Mouse (Mus musculus) gastrocnemius, postnatal 4 days (tissue): ENCODE results near the gene Ccdc169. TPM values are rescaled to one million over a fixed set of nuclear protein-coding genes. Genes with fewer than 3 reads are reported as not detected.
"Not testable (repeated sequence)": the region's sequence is repeated elsewhere in the genome, so short reads cannot be mapped to it uniquely, and the experiment has no call there.

ENCODE experiments used
- DNase-seq, 2 experiments: peaks; one replicate each; pipeline ENCODE4 v3.0.0; 2021 to 2022; ENCODE audit warnings: low spot score in 2 of 2, mixed read lengths in 2 of 2
- microRNA-seq: library from miRNA; unstranded; fragments of <30 nt; microRNA quantifications from one replicate; pipeline ENCODE4 v1.2.0, GENCODE M21; 2021
- total RNA-seq, 2 experiments: library from RNA; stranded (reverse); gene quantifications; 2 replicates each; pipeline ENCODE4 v1.2.3; 2021

Ccdc169 gene
- total RNA-seq, 2 experiments from 2014 or later = 0.27 to 0.39 TPM

DNA sequence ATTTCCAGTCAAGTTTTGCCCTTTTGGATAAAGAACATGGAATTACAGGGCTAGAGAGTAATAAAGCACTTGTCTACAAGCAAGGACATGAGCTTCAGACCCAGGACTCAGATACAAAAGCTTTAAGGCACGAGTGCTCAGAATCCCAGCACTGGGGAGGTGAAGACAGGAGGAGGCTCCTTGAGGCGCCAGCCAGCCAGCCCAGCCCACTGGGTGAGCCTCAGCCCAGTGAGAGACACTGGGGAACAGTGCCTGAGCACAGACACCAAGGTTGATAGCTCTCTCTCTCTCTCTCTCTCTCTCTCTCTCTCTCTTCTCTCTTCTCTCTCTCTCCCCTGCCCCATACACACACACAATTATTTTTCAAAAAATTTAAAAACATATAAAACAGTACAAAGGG is 56.2 kb downstream of the Ccdc169 start:
- DNase-seq = no peak

DNA sequence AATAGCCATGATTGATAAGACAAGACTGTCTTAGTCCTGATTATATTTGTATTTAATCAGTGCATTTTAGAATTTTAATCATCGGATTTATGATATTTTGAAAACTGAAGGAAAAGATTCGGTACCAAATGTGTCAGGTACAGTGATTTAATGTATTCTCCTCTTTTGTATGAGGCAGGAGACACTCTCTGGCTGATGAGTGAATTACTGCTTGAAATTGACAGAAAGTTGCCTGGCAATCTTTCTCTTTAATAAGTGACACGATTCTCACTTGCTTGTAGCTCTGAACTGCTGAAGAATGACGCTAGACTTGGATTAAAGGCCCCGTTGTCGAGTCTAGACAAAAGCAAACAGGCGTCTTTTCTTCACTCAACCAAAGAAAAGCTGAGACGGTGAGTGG is 57.7 kb downstream of the Ccdc169 start:
- DNase-seq = no peak

DNA sequence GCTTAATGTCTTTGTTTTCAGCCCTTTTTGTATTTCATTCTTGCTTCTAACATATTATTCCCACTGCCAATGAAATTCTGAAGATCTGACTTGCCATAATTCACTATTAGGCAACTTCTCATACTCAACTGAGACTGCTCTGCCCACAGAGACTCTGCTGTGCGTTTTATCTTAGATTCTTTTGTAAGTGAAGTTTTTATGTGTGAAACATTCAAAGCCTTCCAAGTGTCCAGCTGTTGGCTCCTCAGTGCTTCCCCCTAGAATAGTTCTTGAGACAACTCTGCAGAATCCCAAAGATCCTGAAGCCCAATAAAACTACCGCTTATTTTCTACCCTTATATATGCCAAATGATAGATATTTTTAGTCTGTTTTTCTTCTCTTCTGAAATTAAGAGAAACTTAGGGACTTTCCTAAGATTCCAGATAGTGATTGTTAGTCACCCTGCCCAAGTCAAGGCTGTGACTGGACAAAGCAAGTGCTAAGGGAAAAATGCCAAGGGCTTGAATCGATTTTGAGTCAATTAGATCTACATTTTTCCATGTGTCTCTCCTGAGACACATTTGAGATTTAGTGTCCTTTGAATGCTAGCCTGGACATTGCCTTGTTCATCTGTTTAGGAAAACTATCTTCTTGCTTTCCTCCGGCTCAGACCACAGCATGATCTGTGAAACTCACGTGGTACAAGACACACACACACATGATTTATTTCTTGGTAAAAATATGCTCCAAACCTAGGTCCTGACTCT is 58.6 kb downstream of the Ccdc169 start:
- DNase-seq = no peak

DNA sequence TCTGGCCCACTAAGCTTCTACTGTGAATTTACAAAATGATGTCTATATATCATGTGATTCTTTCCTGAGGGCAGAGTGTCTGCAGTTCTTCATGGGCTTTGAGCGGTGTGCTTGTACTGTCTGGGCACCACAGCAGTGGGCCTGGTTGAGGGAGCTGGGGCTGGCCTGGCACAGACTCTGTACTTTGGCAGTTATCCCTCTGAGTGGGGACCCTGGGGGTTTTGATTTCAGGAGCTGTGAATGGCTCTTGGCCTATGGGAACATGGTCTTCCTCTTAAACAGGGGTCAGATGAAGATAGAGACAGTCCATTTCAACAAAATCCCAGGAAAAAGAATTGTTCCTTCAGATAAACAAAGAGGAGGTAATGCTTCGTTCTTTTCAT is 59.2 kb downstream of the Ccdc169 start:
- DNase-seq = no peak

DNA sequence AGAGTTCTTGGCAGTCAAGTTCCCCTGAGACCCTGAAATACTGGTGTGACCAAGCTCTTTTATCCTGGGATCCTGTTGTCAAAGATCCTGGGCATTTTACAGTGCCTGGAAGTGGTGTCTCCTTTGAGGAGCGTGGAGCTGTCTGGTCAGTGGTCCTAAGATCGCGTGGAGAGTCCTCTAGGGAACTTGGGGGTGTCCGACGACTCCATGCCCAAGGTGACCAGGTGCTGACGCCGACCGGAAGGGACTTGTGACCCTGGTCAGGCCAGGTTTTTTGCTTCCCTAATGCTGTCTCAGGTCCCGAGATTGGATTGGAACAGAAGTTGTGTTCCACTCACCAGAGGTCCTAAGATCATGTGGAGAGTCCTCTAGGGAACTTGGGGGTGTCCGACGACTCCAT is 66.5 kb downstream of the Ccdc169 start:
- not testable (repeated sequence) for DNase-seq

DNA sequence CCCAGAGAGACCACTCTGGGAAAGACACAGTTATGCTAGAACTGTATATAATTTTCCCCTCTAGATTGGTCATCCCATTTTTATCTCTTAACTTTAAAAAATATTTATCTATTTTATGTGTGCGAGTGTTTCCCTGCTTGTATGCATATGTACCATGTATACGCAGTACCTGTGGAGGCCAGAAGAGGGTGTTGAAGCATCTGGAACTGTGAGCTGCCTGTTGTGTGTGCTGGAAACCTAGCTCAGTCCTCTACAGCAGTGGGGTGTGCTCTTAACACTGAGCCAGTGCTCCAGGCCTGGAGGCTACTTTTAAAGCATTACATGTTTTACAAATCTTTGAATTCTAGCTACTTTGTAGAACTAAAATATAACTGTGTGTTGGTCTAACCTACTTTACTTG is 69.3 kb downstream of the Ccdc169 start:
- no peak for DNase-seq

DNA sequence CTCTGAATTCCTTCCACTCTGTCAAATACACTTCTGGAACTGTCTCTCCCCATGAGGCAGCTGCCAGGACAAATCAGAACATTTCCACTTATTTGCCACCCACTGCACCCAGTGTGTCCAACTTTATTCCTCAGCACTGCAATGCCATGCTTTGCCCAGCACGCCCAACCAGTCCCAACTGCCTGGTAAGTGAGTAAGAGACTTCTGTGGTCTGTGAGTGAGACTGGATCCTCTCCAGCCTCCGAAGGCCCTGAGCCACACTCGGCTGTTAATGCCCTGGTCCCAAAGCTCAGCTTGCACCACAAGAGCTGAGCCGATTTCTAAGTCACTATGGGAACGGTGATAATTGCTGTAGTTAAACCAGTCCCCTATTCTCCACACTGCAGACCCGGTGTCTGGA is 70.5 kb downstream of the Ccdc169 start:
- DNase-seq = no peak

DNA sequence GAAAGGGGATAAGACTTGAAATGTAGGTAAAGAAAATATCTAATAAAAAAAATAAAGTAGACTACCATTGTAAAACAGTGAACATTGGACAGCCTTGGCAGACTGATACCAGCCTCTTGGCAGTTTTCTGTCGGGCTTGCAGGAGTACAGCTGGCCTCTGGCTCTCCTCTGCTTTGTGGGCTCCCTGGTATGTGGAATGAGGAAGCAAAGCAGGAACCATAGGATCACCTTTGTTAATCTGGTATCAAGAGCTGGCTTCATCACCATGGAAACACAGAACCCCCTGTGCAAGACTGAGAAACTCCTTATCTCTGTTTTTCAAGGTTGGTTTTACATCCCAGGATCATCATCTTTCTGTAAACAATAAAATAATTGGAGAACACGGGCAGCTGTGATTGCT is 75.1 kb downstream of the Ccdc169 start:
- DNase-seq = no peak

DNA sequence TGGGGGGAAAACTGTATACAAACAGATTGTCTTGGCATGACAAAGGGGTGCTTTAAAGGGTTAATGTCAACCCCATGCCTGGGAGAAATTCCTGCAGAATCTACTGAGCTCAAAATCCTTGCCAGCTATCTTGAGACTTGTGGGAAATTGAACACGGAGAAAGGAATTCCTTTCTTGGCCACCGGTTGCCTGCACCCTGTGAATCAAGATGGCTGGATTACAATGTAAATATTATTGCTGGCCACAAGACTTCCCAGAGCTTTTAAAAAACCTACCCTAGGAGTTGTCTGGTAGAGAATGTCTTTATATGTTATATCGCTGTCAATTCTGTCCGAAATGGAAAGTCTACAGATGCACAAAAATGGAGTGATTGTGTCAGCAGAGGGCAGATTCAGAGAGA is 76.6 kb downstream of the Ccdc169 start:
- DNase-seq = no peak

DNA sequence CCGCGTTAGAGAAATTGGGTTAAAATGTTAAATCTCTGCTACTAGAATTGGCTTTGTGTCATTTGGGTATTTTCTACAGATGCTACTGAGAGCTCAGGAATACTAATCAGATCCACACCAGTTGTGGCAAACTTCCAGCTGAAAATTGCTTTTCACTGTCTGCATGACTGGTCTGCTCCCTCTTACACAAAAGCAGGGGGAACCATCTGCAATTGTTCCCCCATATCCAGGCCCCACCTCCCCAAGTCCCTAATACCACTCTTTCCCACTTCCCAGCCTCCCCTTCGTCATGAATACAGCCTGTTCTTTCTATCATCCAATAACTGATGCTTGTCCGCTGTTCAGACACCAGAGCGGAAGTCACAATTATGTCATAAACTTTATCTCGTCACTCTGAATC is 77.3 kb downstream of the Ccdc169 start:
- DNase-seq = no peak

DNA sequence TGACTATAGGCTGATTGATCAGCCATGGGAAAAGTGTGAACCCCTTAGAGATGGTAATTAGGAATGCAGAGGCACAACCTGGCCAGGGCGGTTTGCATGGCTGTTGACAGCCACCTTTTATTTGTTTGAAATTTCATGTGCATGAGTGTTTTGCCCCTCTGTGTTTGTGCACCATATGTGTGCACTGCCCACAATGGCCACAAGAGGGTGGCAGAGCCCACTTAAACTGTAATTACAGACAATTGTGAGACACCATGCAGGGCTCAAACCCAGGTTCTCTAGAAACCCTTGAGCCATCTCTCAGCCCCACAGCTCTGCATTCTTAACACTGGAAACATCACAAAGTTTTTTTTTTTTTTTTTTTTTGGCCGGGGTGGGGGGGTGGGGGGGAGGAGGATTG is 85.4 kb downstream of the Ccdc169 start:
- no peak for DNase-seq

Small RNAs within 50 kb of the gene (microRNA-seq; reads per million reads assigned to microRNA genes)
- not detected for gene Gm22029

Other genes starting within 250 kb of the Ccdc169 start
- gene Sertm1, start 221.5 kb upstream of the Ccdc169 start, total RNA-seq = not detected
- gene Ccna1, start 81.8 kb upstream of the Ccdc169 start, total RNA-seq = under 1 TPM; 0.17 to 0.47 TPM
- gene Spg20, start 25.2 kb upstream of the Ccdc169 start, total RNA-seq = 10 to 100 TPM; 79.6 to 86.3 TPM
- 1 to 10 TPM; 1.1 to 1.4 TPM for gene Sohlh2, start 44.7 kb downstream of the Ccdc169 start, total RNA-seq
- gene Dclk1, start 105.0 kb downstream of the Ccdc169 start, total RNA-seq = 10 to 100 TPM; 78.9 to 96.4 TPM